Mouse (Mus musculus) neural tube, embryonic 10.5 days (tissue): ENCODE measurements around the gene Zfp316.

Experiments used
- DNase-seq: peaks from one replicate; pipeline ENCODE4 v3.0.0-alpha.2; 2017; ENCODE audit warnings: low spot score; ENCODE audit errors: extremely low spot score

The Zfp316 gene

DNA sequence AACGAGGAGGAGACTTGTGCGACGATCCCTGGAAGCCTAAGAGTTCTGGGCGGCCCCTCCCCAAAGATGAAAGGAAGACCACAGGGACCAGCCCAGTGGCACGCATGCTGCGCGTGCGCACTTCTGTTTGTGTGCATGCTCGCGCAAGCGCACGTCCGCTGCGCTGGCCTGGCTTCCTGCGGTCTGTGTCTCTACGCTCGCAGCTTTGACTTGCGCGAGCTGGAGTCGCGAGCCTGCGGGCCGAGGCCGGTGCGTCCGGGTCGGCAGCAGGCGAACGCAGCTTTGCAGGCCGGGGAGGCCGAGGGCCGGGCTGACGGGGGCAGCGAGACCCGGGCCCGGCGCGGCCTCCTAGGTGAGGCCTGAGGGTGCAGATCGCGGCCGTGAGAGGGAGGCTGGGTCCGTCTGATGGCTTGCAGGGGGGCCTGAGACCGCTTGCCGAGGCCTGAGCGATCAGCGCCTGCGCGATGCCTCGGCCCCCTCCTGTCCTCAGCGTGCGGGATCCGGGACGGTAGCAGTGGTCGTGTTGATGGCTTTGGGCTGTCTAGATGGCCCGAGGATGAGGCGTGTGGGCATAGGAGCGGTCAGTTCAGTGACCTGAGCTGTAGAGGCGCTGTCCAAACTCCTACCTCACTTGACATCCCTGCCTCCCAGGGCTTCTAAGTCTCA, 34.7 kb downstream of the Zfp316 start, which contains the start of gene Zfp12:
TSS of gene Zfp12 (plus strand) at position 136 of the 666 bp plus-strand sequence.
- DNase-seq = peak; percentile 92

DNA sequence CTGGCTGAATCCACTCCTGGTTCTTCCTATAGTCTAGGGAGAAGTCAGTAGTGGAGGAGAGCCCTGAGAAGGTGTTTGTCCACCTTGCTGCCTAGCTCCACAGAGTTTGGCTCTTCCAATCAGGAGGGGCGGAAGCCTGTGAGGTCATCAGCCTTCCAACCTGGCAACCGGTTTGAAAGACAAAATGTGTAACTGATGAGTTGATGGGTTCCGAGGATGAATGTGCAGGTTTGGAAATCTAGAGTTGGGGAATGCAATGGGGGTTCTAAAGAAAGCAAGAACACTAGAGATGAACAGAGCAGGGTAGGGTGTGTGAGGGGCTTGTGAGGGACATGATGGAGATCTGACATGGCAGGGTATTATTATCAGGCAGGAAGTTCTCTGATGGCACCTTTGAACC, 43.0 kb downstream of the Zfp316 start, which contains the start of gene Spdye4a:
TSS of gene Spdye4a (minus strand) at position 101 of the 400 bp plus-strand sequence.
- DNase-seq = no peak

DNA sequence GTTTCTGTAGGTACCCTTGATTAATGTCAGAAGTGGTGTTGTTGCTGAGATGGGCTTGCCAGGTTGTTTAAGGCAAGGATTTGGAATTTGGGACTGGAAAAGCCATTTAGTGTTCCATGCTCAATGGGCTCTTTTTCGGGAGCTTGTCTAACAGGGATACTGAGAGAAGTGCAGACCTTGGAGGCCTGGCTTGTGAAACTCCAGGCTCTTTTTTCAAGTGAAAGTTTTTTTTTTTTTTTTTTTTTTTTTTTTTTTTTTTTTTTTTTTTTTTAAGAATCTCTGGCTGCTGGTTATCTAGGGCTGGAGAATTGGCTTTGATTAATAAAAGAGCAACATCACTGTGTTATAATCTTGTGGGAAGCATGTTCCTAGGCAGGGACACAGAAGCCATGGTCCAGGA, 47.5 kb downstream of the Zfp316 start:
- no peak for DNase-seq

DNA sequence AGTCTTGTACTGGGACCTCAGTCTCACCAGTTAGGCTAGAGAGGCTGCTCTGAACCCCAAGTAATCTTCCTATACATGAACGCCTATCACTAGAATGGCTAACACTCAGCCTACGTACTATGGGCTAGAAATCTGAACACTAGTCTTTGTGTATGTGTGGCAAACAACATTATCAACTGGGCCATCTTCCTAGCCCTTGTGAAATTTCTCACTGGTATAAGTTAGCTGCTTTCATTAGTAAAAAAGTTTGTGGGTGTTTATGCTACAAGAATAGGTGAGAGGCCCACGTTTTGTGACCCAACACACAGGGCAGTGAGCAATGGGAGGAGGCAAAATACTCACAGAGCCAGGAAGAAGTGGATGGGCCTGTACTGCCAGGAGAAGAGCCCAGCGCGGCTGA, 48.8 kb downstream of the Zfp316 start:
- no peak for DNase-seq

DNA sequence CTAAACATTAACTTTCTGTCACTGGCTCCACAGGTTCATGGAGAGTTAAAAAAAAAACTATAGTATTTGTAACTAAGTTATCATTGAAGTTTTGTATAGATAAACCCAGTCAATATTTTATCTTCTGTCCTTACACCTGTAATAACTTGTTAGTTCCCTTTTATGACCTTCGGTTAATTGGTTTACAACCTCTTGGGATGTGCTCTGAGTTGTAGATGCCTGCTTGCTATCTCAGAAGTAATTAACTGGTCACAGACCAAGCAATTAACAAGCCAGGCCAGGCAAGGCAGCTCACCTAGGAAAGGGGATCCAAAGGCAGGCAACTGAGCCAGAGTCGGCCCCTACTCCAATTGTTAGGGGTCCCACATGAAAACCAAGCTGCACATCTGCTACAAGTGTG, 56.0 kb downstream of the Zfp316 start:
- DNase-seq = no peak

DNA sequence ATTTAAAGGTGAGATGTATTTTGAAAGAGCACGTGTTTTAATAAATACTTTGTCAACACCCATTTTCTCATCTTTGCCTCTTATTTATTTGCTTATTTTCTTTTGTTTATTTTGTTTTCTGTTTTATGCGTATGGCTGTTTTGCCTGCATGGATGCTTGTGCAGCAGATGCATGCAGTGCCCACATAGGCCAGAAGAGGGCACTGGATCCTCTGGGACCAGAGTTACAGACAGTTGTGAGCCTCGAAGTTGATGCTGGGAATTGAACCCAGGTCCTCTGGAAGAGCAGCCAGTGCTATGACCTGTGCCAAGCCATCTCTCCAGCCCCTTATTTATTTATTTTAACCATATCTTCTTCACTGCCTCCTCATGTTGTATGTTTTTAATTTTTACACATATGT, 64.8 kb downstream of the Zfp316 start:
- DNase-seq = no peak
